In the genomic region with DNA sequence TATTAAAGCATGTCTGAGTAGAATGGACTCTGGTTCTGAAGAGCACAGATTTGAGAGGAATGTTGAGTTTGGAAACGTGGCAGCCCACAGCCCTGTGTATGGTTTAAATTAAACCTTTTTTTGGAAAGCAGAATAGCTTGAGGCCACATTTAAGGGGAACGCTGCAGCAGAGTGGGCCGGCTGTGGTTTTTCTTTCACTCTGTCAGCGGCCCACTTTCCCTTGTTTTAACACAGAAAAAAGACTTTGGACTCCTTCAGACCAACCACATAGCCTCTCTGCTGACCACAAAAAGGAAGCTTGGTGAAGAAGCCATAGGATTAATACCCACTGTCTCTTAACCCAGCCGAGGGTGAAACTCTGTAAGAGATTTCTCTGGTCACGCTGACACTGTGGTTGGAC, we compare ENCODE assay signal across 8 mouse cellular contexts.
A peak's percentile ranks its signal among the peaks of the same experiment; 100 is the strongest.
DNase-seq lines count a peak whose midpoint lies in the region; ATAC-seq lines count a peak whose summit lies in the region.

No protein-coding gene starts in this region.

- no peaks in the 10 kb centered on the region for H3K36me3 ChIP-seq in heart, embryonic 11.5 days (ENCODE audit: control insufficient read depth, insufficient read depth, low read length)
- H3K36me3 ChIP-seq in forebrain, embryonic 13.5 days (ENCODE audit: poor library complexity, severe bottlenecking): no peaks in the 10 kb centered on the region
- H3K36me3 ChIP-seq in limb, embryonic 11.5 days (ENCODE audit: control insufficient read depth, insufficient read depth, low read length): no peaks in the 10 kb centered on the region

- no peaks in the 10 kb centered on the region for H3K27me3 ChIP-seq in heart, embryonic 11.5 days (ENCODE audit: control insufficient read depth, insufficient read depth, low read length)
- H3K27me3 ChIP-seq in forebrain, embryonic 13.5 days: no peaks in the 10 kb centered on the region
- H3K27me3 ChIP-seq in limb, embryonic 11.5 days (ENCODE audit: control insufficient read depth, insufficient read depth, low read length): no peaks in the 10 kb centered on the region

- peak overlapping the region; percentile 2; the same call in 1 of the 2 replicates for H3K9ac ChIP-seq in heart, embryonic 11.5 days (ENCODE audit: low read depth, low read length)
- H3K9ac ChIP-seq in forebrain, embryonic 13.5 days: peak overlapping the region; percentile 40; the same call in 1 of the 2 replicates
- H3K9ac ChIP-seq in limb, embryonic 11.5 days (ENCODE audit: low read length): 0 out of 2 replicates have a peak overlapping the region, but pooled peaks have one; percentile 3

- peak overlapping the region; percentile 15; the same call in 1 of the 2 replicates for H3K27ac ChIP-seq in heart, embryonic 11.5 days (ENCODE audit: low read depth, low read length)
- H3K27ac ChIP-seq in forebrain, embryonic 13.5 days: no peak overlapping the region
- no peak overlapping the region; the same call in 1 of the 2 replicates for H3K27ac ChIP-seq in limb, embryonic 11.5 days (replicated peaks; ENCODE audit: low read depth, low read length)

- no peak for DNase-seq in heart, postnatal 25 days (ENCODE audit: low spot score)
- DNase-seq in 416B (ENCODE audit: low read depth): peak; percentile 82
- DNase-seq in limb, embryonic 11.5 days (ENCODE audit: low spot score): peak; percentile 43
- no peak for DNase-seq in adrenal gland, postnatal 10 days
- no peak for DNase-seq in frontal cortex, postnatal 25 days (ENCODE audit: low spot score in 2 of 2)

- no peak for ATAC-seq in heart, embryonic 11.5 days (replicated peaks; ENCODE audit: insufficient number of reproducible peaks, low FRiP score, low TSS enrichment)
- ATAC-seq in forebrain, embryonic 13.5 days: no peak
- no peak for ATAC-seq in limb, embryonic 11.5 days (ENCODE audit: insufficient number of reproducible peaks, low FRiP score, low TSS enrichment, low read depth)
- ATAC-seq in erythroblast, adult 5-6 weeks (replicated peaks; ENCODE audit: low FRiP score, poor library complexity, severe bottlenecking): no peak

- 59% methylated on average over 6 of the region's 6 CpGs for WGBS in heart, embryonic 11.5 days (ENCODE audit: insufficient replicate concordance)
- 10% methylated on average over 6 of the region's 6 CpGs for WGBS in forebrain, embryonic 13.5 days
- WGBS in limb, embryonic 11.5 days: 27% methylated on average over 6 of the region's 6 CpGs

- no peak overlapping the region for H3K4me3 ChIP-seq in heart, embryonic 11.5 days (ENCODE audit: low read depth, low read length)
- H3K4me3 ChIP-seq in forebrain, embryonic 13.5 days: no peak overlapping the region
- no peak overlapping the region for H3K4me3 ChIP-seq in limb, embryonic 11.5 days (ENCODE audit: low read depth, low read length)

- no peak overlapping the region for H3K4me2 ChIP-seq in heart, embryonic 11.5 days
- H3K4me2 ChIP-seq in forebrain, embryonic 13.5 days: peak overlapping the region; percentile 40
- H3K4me2 ChIP-seq in limb, embryonic 11.5 days (ENCODE audit: low read depth, severe bottlenecking): no peak overlapping the region; the same call in 1 of the 2 replicates

- H3K4me1 ChIP-seq in heart, embryonic 11.5 days (ENCODE audit: control insufficient read depth, insufficient read depth, low read length): peaks cover 42% of the 10 kb centered on the region
- peaks cover 63% of the 10 kb centered on the region for H3K4me1 ChIP-seq in forebrain, embryonic 13.5 days
- peaks cover 20% of the 10 kb centered on the region for H3K4me1 ChIP-seq in limb, embryonic 11.5 days (ENCODE audit: control insufficient read depth, insufficient read depth, low read length)

- intact Hi-C loops in heart, postnatal 25 days (cut with DNase I): no loop called here

- no peaks in the 10 kb centered on the region for H3K9me3 ChIP-seq in heart, embryonic 11.5 days (replicated peaks; ENCODE audit: control insufficient read depth, low read length)
- no peaks in the 10 kb centered on the region for H3K9me3 ChIP-seq in forebrain, embryonic 13.5 days (replicated peaks)
- no peaks in the 10 kb centered on the region for H3K9me3 ChIP-seq in limb, embryonic 11.5 days (ENCODE audit: control insufficient read depth, low read length)

Comparison
In these comparisons a context has a peak if more than half of its experiments do, and no peak if none do; other contexts are left out.
1. DNase-seq: peak in 416B (single experiment) and limb, embryonic 11.5 days (single experiment); none in heart, postnatal 25 days (single experiment), adrenal gland, postnatal 10 days (single experiment) and frontal cortex, postnatal 25 days (0 of 2).
2. Peak in every context shown above with its lines, with median percentiles within 50 percentile points of each other: H3K9ac ChIP-seq.